Mouse (Mus musculus) MEL (cell line): ENCODE data around the gene Snx32. TPM values are rescaled to one million over a fixed set of nuclear protein-coding genes. Genes with fewer than 3 reads are reported as not detected.

Experiments
- DNase-seq: peaks from one replicate; pipeline ENCODE4 v3.0.0; 2011; ENCODE audit warnings: low read depth, low spot score
- H3K27ac ChIP-seq: 2 replicates; pipeline ENCODE4 v1.5.1; 2012; ENCODE audit warnings: low read depth, mild to moderate bottlenecking, control low read depth, low read length, moderate library complexity; ENCODE audit not compliant: control insufficient read depth
- H3K27me3 ChIP-seq, 2 experiments: fragments of 150-350 bp in 1 of 2; sonication (generic) in 1 of 2; 2 replicates each; pipeline ENCODE4 v1.6.1; 2012; ENCODE audit warnings: low read length in 2 of 2, mild to moderate bottlenecking in 2 of 2, improper control_type of control experiment in 1 of 2, moderate library complexity in 1 of 2; ENCODE audit not compliant: insufficient read depth in 2 of 2, control insufficient read depth in 1 of 2
- H3K36me3 ChIP-seq, 2 experiments: 2 replicates each; pipeline ENCODE4 v1.6.1; 2012 to 2014; ENCODE audit warnings: low read length in 2 of 2, improper control_type of control experiment in 1 of 2, inconsistent platforms in 1 of 2, mild to moderate bottlenecking in 1 of 2; ENCODE audit not compliant: insufficient read depth in 2 of 2, control insufficient read depth in 1 of 2
- H3K4me1 ChIP-seq, 2 experiments: fragments of 150-350 bp in 1 of 2; sonication (generic) in 1 of 2; 2 replicates each; pipeline ENCODE4 v1.6.1; 2012; ENCODE audit warnings: low read length in 2 of 2, improper control_type of control experiment in 1 of 2, mild to moderate bottlenecking in 1 of 2; ENCODE audit not compliant: insufficient read depth in 2 of 2, control insufficient read depth in 1 of 2
- H3K4me3 ChIP-seq, 2 experiments: fragments of 150-350 bp in 1 of 2; sonication (generic) in 1 of 2; 2 replicates each; pipeline ENCODE4 v1.5.1; 2012; ENCODE audit warnings: low read depth in 2 of 2, low read length in 2 of 2, mild to moderate bottlenecking in 2 of 2, moderate library complexity in 2 of 2, control low read depth in 1 of 2, improper control_type of control experiment in 1 of 2; ENCODE audit not compliant: control insufficient read depth in 1 of 2, insufficient read depth in 1 of 2
- H3K79me2 ChIP-seq: 2 replicates; pipeline ENCODE4 v1.6.1; 2012; ENCODE audit warnings: mild to moderate bottlenecking, low read length, moderate library complexity; ENCODE audit not compliant: control insufficient read depth, poor library complexity, insufficient read depth
- H3K9ac ChIP-seq: 2 replicates; pipeline ENCODE4 v1.6.1; 2012; ENCODE audit warnings: low read depth, mild to moderate bottlenecking, control low read depth, low read length, moderate library complexity; ENCODE audit not compliant: control insufficient read depth, poor library complexity, severe bottlenecking
- H3K9me3 ChIP-seq: fragments of 150-350 bp; sonication (generic); replicated peaks from 2 replicates; pipeline ENCODE4 v1.6.1; 2012; ENCODE audit warnings: mild to moderate bottlenecking, low read length, improper control_type of control experiment, moderate library complexity; ENCODE audit not compliant: insufficient read depth
- CHD1 ChIP-seq: IDR thresholded peaks from 2 replicates; pipeline ENCODE4 v1.6.1; 2012; ENCODE audit warnings: low read depth, mild to moderate bottlenecking, inconsistent platforms, low read length, improper control_type of control experiment
- CHD2 ChIP-seq: IDR thresholded peaks from 2 replicates; pipeline ENCODE4 v1.6.1; 2011; ENCODE audit warnings: low read length, improper control_type of control experiment
- ELF1 ChIP-seq: IDR thresholded peaks from 2 replicates; pipeline ENCODE4 v1.6.1; 2014; ENCODE audit warnings: low read depth, mild to moderate bottlenecking, inconsistent platforms, low read length, improper control_type of control experiment, moderate library complexity
- EP300 ChIP-seq, 2 experiments: IDR thresholded peaks; 2 replicates each; pipeline ENCODE4 v1.6.1; 2011; ENCODE audit warnings: improper control_type of control experiment in 2 of 2, low read length in 2 of 2, low read depth in 1 of 2, mild to moderate bottlenecking in 1 of 2
- ETS1 ChIP-seq: IDR thresholded peaks from 2 replicates; pipeline ENCODE4 v1.6.1; 2012; ENCODE audit warnings: low read depth, mild to moderate bottlenecking, inconsistent platforms, low read length, improper control_type of control experiment, moderate library complexity
- GABPA ChIP-seq: IDR thresholded peaks from 2 replicates; pipeline ENCODE4 v1.6.1; 2012; ENCODE audit warnings: low read depth, mild to moderate bottlenecking, inconsistent platforms, low read length, improper control_type of control experiment, moderate library complexity
- HCFC1 ChIP-seq: IDR thresholded peaks from 2 replicates; pipeline ENCODE4 v1.6.1; 2012; ENCODE audit warnings: low read depth, mild to moderate bottlenecking, inconsistent platforms, low read length, improper control_type of control experiment, moderate library complexity
- JUND ChIP-seq: IDR thresholded peaks from 2 replicates; pipeline ENCODE4 v1.6.1; 2011; ENCODE audit warnings: low read depth, mild to moderate bottlenecking, improper control_type of control experiment, low read length
- KAT2A ChIP-seq: conservative IDR thresholded peaks from 2 replicates; pipeline ENCODE4 v1.6.1; 2012; ENCODE audit warnings: low read depth, low read length, improper control_type of control experiment, inconsistent platforms
- MAFK ChIP-seq: IDR thresholded peaks from 2 replicates; pipeline ENCODE4 v1.6.1; 2011; ENCODE audit warnings: low read depth, mild to moderate bottlenecking, low read length, improper control_type of control experiment, borderline replicate concordance
- MAX ChIP-seq: IDR thresholded peaks from 2 replicates; pipeline ENCODE4 v1.6.1; 2011; ENCODE audit warnings: low read length, improper control_type of control experiment
- MAZ ChIP-seq: IDR thresholded peaks from 2 replicates; pipeline ENCODE4 v1.6.1; 2012; ENCODE audit warnings: low read depth, mild to moderate bottlenecking, inconsistent platforms, low read length, improper control_type of control experiment
- MEF2A ChIP-seq: IDR thresholded peaks from 2 replicates; pipeline ENCODE4 v1.6.1; 2014; ENCODE audit warnings: low read depth, mild to moderate bottlenecking, inconsistent platforms, low read length, improper control_type of control experiment; ENCODE audit not compliant: poor library complexity, insufficient replicate concordance, severe bottlenecking; ENCODE audit errors: extremely low read depth
- MXI1 ChIP-seq: IDR thresholded peaks from 2 replicates; pipeline ENCODE4 v1.6.1; 2011; ENCODE audit warnings: mild to moderate bottlenecking, low read depth, low read length, improper control_type of control experiment
- MYB ChIP-seq: IDR thresholded peaks from 2 replicates; pipeline ENCODE4 v1.6.1; 2011; ENCODE audit warnings: mild to moderate bottlenecking, low read depth, low read length, improper control_type of control experiment
- NELFE ChIP-seq: IDR thresholded peaks from 2 replicates; pipeline ENCODE4 v1.6.1; 2011; ENCODE audit warnings: low read depth, low read length, improper control_type of control experiment
- POLR2AphosphoS2 ChIP-seq: IDR thresholded peaks from 2 replicates; pipeline ENCODE4 v1.6.1; 2011; ENCODE audit warnings: low read length, improper control_type of control experiment
- POLR2AphosphoS5 ChIP-seq: IDR thresholded peaks from 2 replicates; pipeline ENCODE4 v1.6.1; 2012; ENCODE audit warnings: low read depth, borderline replicate concordance, mild to moderate bottlenecking, inconsistent platforms, low read length, moderate library complexity, mixed read lengths
- RAD21 ChIP-seq: IDR thresholded peaks from 2 replicates; pipeline ENCODE4 v1.6.1; 2011; ENCODE audit warnings: mild to moderate bottlenecking, low read depth, low read length, improper control_type of control experiment
- SIN3A ChIP-seq: IDR thresholded peaks from 2 replicates; pipeline ENCODE4 v1.6.1; 2012; ENCODE audit warnings: low read length, improper control_type of control experiment, inconsistent platforms
- TBP ChIP-seq: IDR thresholded peaks from 2 replicates; pipeline ENCODE4 v1.8.0; 2011; ENCODE audit warnings: low read depth, low read length, improper control_type of control experiment
- TCF12 ChIP-seq: IDR thresholded peaks from 2 replicates; pipeline ENCODE4 v1.6.1; 2014; ENCODE audit warnings: low read depth, mild to moderate bottlenecking, inconsistent platforms, low read length, improper control_type of control experiment, moderate library complexity
- UBTF ChIP-seq: IDR thresholded peaks from 2 replicates; pipeline ENCODE4 v1.6.1; 2012; ENCODE audit warnings: low read depth, mild to moderate bottlenecking, inconsistent platforms, low read length, improper control_type of control experiment, moderate library complexity, borderline replicate concordance; ENCODE audit not compliant: insufficient read depth
- USF2 ChIP-seq, 2 experiments: IDR thresholded peaks; 2 replicates each; pipeline ENCODE4 v1.6.1; 2011 to 2012; ENCODE audit warnings: improper control_type of control experiment in 2 of 2, low read length in 2 of 2, borderline replicate concordance in 1 of 2, inconsistent platforms in 1 of 2, low read depth in 1 of 2, mild to moderate bottlenecking in 1 of 2; ENCODE audit not compliant: insufficient read depth in 1 of 2
- ZC3H11A ChIP-seq: IDR thresholded peaks from 2 replicates; pipeline ENCODE4 v1.6.1; 2012; ENCODE audit warnings: low read depth, mild to moderate bottlenecking, inconsistent platforms, low read length, improper control_type of control experiment
- ZKSCAN1 ChIP-seq: IDR thresholded peaks from 2 replicates; pipeline ENCODE4 v1.6.1; 2012; ENCODE audit warnings: low read depth, mild to moderate bottlenecking, inconsistent platforms, low read length, improper control_type of control experiment, moderate library complexity
- ZMIZ1 ChIP-seq: IDR thresholded peaks from 2 replicates; pipeline ENCODE4 v1.6.1; 2012; ENCODE audit warnings: low read depth, mild to moderate bottlenecking, inconsistent platforms, low read length, improper control_type of control experiment, moderate library complexity
- polyA plus RNA-seq, 2 experiments: library from polyadenylated mRNA; stranded (reverse) in 1 of 2; unstranded in 1 of 2; fragments of >175 nt in 1 of 2; fragments of >200 nt in 1 of 2; gene quantifications; 2 replicates each; pipeline versions ENCODE4 v1.2.1 to v1.2.4; 2012; ENCODE audit warnings: low replicate concordance in 2 of 2, low read depth in 1 of 2; ENCODE audit not compliant: insufficient read length in 2 of 2, insufficient read depth in 1 of 2, missing spikeins in 1 of 2
- total RNA-seq: library from RNA; depleted of rRNA; stranded (reverse); fragments of 300-350 nt; gene quantifications from 2 replicates; pipeline ENCODE4 v1.2.3, GENCODE M21; 2012

The Snx32 gene
- total and polyA plus RNA-seq, 3 experiments: 1.3 to 2.6 TPM; not detected in 1

DNA sequence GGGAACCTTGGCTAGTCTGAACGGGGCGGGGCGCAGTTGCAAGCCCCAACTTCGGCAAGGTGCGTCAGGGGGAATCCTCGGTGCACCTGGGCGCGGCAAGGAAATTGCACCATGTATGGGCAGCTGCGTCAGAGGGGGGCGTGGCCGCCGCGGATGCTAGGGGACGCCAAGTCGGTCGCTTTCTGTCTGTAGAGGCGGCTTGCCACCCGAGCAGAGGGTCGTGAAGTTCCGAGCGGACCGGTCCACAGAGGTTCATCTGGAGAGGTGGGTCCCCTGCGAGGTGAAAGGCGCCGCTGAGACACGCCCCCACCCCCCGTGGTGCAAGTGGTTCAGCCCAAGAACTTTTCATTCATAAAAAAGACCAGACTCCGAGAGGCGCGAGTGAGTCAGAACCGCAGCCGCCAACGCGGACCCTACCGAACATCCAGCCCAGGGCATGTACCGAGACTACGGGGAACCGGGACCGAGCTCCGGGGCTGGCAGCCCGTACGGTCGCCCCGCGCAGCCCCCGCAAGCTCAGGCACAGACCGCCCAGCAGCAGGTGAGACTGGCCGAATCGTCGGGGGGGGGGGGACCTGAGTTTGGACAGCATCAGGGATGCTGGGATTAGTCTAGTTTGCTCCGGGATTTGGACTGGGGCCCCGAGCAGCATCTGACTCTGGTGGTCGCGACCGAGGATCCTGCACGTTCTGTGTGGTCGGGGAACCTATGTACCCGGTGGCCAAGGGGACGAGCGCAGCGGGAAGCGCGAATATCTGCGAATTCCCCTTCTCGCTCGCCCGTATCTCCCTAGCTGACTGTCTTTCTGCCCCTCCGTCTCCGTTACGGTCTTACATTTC, 62.6 kb downstream of the Snx32 start, which contains the start of gene Fosl1 (continued):
- no peak for TF ChIP-seq USF2 (IDR thresholded peaks at IDR 0.05; ENCODE audit: borderline replicate concordance in 1 of 2, insufficient read depth in 1 of 2, low read depth in 1 of 2, low read length in 2 of 2)
- no peak for TF ChIP-seq POLR2AphosphoS2
- no peak for TF ChIP-seq ZMIZ1
- no peak for TF ChIP-seq KAT2A
- no peak for TF ChIP-seq ELF1
- TF ChIP-seq SIN3A: peak; percentile 50; the same call in 1 of the 2 replicates
- peak; percentile 51 for TF ChIP-seq MXI1
- no peak for TF ChIP-seq CHD2
- 0 out of 2 replicates have a peak, but pooled peaks have one; percentile 42 for TF ChIP-seq HCFC1

DNA sequence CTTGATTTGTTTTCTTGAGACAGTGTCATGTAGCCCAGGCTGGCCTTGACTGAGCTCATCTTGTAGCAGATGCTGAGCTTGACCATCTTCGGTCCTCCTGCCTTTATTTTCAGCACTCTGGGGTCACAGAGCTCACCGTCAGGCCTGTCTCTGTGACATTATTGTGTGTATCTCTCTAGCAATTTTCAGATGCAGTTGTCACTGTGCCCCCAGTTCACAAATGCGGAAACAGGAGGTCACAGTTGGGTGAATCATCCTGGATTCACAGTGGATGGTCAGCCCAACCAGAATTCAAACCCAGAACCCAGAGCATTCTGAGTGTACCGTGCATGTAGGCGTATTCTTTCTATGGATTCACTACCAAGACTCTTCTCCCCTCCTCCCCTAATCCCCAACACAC, 64.6 kb downstream of the Snx32 start:
- DNase-seq: no peak
- Histone ChIP-seq H3K27me3 (peaks cover 0 to 3% of the 10 kb centered on the region in 2 experiments; a peak in 1 of 4 replicates), H3K4me1 (peaks cover 0 to 25% of the 10 kb centered on the region in 2 experiments; a peak in 3 of 4 replicates), H3K9me3 (no peaks in the 10 kb centered on the region), H3K4me3 (no peak overlapping the region), H3K27ac (no peak overlapping the region), H3K79me2 (peaks cover 6% of the 10 kb centered on the region; the same call in 1 of the 2 replicates), H3K36me3 (peaks cover 0 to 4% of the 10 kb centered on the region in 2 experiments; a peak in 2 of 4 replicates), H3K9ac (no peak overlapping the region)
- TF ChIP-seq ETS1 (no peak), GABPA (no peak), HCFC1 (no peak), KAT2A (no peak), MAFK (no peak), CHD1 (no peak), POLR2AphosphoS2 (no peak), ZC3H11A (no peak), CHD2 (no peak), UBTF (no peak)

DNA sequence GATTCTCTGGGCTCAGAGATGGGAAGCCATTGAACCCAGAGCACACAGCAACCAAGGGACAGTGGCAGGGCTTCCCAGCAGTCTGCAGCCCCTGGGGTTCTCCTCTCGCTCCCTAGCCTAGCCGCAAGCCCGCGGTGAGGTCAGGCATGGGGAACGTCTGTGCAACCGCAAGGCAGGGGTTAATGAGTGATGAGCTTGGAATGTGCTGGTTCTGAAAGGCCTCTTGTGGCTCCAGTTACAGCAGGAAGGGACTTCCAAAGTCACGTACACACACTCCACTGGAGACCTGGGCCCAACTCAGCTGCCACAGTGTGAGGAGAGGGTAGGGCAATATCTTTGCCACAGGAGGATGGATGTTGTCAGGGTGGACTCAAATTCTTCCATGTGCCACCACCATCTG, 65.4 kb downstream of the Snx32 start:
- Histone ChIP-seq H3K27me3 (peaks cover 0 to 3% of the 10 kb centered on the region in 2 experiments; a peak in 1 of 4 replicates), H3K36me3 (peaks cover 0 to 3% of the 10 kb centered on the region in 2 experiments; a peak in 2 of 4 replicates), H3K4me3 (no peak overlapping the region), H3K79me2 (peaks cover 6% of the 10 kb centered on the region; the same call in 1 of the 2 replicates), H3K27ac (no peak overlapping the region), H3K4me1 (peaks cover 0 to 20% of the 10 kb centered on the region in 2 experiments; a peak in 3 of 4 replicates), H3K9ac (no peak overlapping the region), H3K9me3 (no peaks in the 10 kb centered on the region)
- no peak for DNase-seq
- TF ChIP-seq NELFE (no peak), MEF2A (no peak), TCF12 (no peak), MYB (no peak), ZC3H11A (no peak), POLR2AphosphoS5 (no peak), JUND (no peak), ELF1 (no peak), MAZ (no peak), HCFC1 (no peak), CHD1 (no peak), RAD21 (no peak), EP300 (IDR thresholded peaks at IDR 0.05; ENCODE audit: low read depth in 1 of 2, low read length in 2 of 2) (no peak), USF2 (IDR thresholded peaks at IDR 0.05; ENCODE audit: borderline replicate concordance in 1 of 2, insufficient read depth in 1 of 2, low read depth in 1 of 2, low read length in 2 of 2) (no peak), MAX (no peak), TBP (no peak), ZKSCAN1 (no peak)
